Mouse (Mus musculus): ENCODE data around the gene Tmem54.

- no peak for TF ChIP-seq TAL1 (IDR thresholded peaks at IDR 0.05; ENCODE audit: low read length)
- TF ChIP-seq GATA1 (IDR thresholded peaks at IDR 0.05; ENCODE audit: low read length), result no peak
Observed at GRCm38 (mm10) chr4:129141560-129142438, 36.5 kb downstream of the Tmem54 start.

Measured in erythroblast, embryonic 14.5 days (primary cell).